Mouse (Mus musculus): ENCODE data around the gene Golm1. TPM values are rescaled to one million over a fixed set of nuclear protein-coding genes. Genes with fewer than 3 reads are reported as not detected.

The Golm1 gene
- polyA plus RNA-seq, 1 experiment from 2014 or later = 31.0 TPM

- Histone ChIP-seq H3K9me3 (no peaks in the 10 kb centered on the region), H3K4me3 (no peak within 1 kb of the TSS), H3K4me1 (no peaks in the 10 kb centered on the region), H3K27me3 (replicated peaks) (no peaks in the 10 kb centered on the region), H3K36me3 (replicated peaks) (no peaks in the 10 kb centered on the region), H3K4me2 (no peak within 1 kb of the TSS), H3K27ac (no peak within 1 kb of the TSS), H3K9ac (no peak within 1 kb of the TSS)
- 92% methylated on average over 3 of the region's 3 CpGs for WGBS
- no peak for ATAC-seq (replicated peaks)
Measured at GRCm38 (mm10) chr13:59694008-59694407, 18.4 kb upstream of the Golm1 start, which contains the start of gene 4921517D22Rik. 4921517D22Rik (minus strand) TSS chr13:59694108.

- H3K4me3 ChIP-seq = no peak overlapping the region
- no peak overlapping the region for H3K9ac ChIP-seq
- H3K27me3 ChIP-seq (replicated peaks) = no peaks in the 10 kb centered on the region
- H3K4me1 ChIP-seq = no peaks in the 10 kb centered on the region
- ATAC-seq (replicated peaks) = no peak
- H3K36me3 ChIP-seq (replicated peaks) = no peaks in the 10 kb centered on the region
- no peaks in the 10 kb centered on the region for H3K9me3 ChIP-seq
- H3K4me2 ChIP-seq = no peak overlapping the region
- 19% methylated on average over 10 of the region's 10 CpGs for WGBS
- no peak overlapping the region for H3K27ac ChIP-seq
Measured at GRCm38 (mm10) chr13:59691478-59691877, 15.9 kb upstream of the Golm1 start.

GRCm38 (mm10) chr13:59690576-59690975 lies 15.0 kb upstream of the Golm1 start:
- H3K9ac ChIP-seq = no peak overlapping the region
- H3K4me1 ChIP-seq = no peaks in the 10 kb centered on the region
- WGBS = 79% methylated on average over 7 of the region's 7 CpGs
- H3K4me3 ChIP-seq = no peak overlapping the region
- H3K4me2 ChIP-seq = no peak overlapping the region
- no peaks in the 10 kb centered on the region for H3K36me3 ChIP-seq (replicated peaks)
- H3K9me3 ChIP-seq = no peaks in the 10 kb centered on the region
- no peak for ATAC-seq (replicated peaks)
- H3K27me3 ChIP-seq (replicated peaks) = no peaks in the 10 kb centered on the region
- no peak overlapping the region for H3K27ac ChIP-seq

GRCm38 (mm10) chr13:59689843-59690242 lies 14.2 kb upstream of the Golm1 start:
- Histone ChIP-seq H3K27me3 (replicated peaks) (no peaks in the 10 kb centered on the region), H3K4me3 (no peak overlapping the region), H3K27ac (no peak overlapping the region), H3K36me3 (replicated peaks) (no peaks in the 10 kb centered on the region), H3K9ac (no peak overlapping the region), H3K4me1 (no peaks in the 10 kb centered on the region), H3K4me2 (no peak overlapping the region), H3K9me3 (no peaks in the 10 kb centered on the region)
- 92% methylated on average over 3 of the region's 3 CpGs for WGBS
- ATAC-seq (replicated peaks) = no peak

GRCm38 (mm10) chr13:59689313-59689712 lies 13.7 kb upstream of the Golm1 start:
- Histone ChIP-seq H3K4me2 (no peak overlapping the region), H3K27me3 (replicated peaks) (no peaks in the 10 kb centered on the region), H3K36me3 (replicated peaks) (no peaks in the 10 kb centered on the region), H3K9ac (no peak overlapping the region), H3K9me3 (no peaks in the 10 kb centered on the region), H3K4me3 (no peak overlapping the region), H3K27ac (no peak overlapping the region), H3K4me1 (no peaks in the 10 kb centered on the region)
- WGBS = 90% methylated on average over 9 of the region's 9 CpGs
- ATAC-seq (replicated peaks) = no peak

GRCm38 (mm10) chr13:59688338-59688770 lies 12.7 kb upstream of the Golm1 start:
- Histone ChIP-seq H3K4me2 (no peak overlapping the region), H3K36me3 (replicated peaks) (no peaks in the 10 kb centered on the region), H3K27me3 (replicated peaks) (no peaks in the 10 kb centered on the region), H3K27ac (no peak overlapping the region), H3K4me1 (no peaks in the 10 kb centered on the region), H3K4me3 (no peak overlapping the region), H3K9ac (no peak overlapping the region), H3K9me3 (no peaks in the 10 kb centered on the region)
- 68% methylated on average over 13 of the region's 13 CpGs for WGBS
- ATAC-seq (replicated peaks) = no peak

- Histone ChIP-seq H3K27ac (no peak overlapping the region), H3K9me3 (no peaks in the 10 kb centered on the region), H3K27me3 (replicated peaks) (no peaks in the 10 kb centered on the region), H3K4me2 (no peak overlapping the region), H3K36me3 (replicated peaks) (no peaks in the 10 kb centered on the region), H3K9ac (no peak overlapping the region), H3K4me3 (no peak overlapping the region), H3K4me1 (no peaks in the 10 kb centered on the region)
- no peak for ATAC-seq (replicated peaks)
- 89% methylated on average over 3 of the region's 3 CpGs for WGBS
Measured at GRCm38 (mm10) chr13:59685236-59685635, 9.6 kb upstream of the Golm1 start.

GRCm38 (mm10) chr13:59682629-59683028 lies 7.0 kb upstream of the Golm1 start:
- Histone ChIP-seq H3K36me3 (replicated peaks) (no peaks in the 10 kb centered on the region), H3K27me3 (replicated peaks) (no peaks in the 10 kb centered on the region), H3K4me1 (no peaks in the 10 kb centered on the region), H3K4me3 (no peak overlapping the region), H3K27ac (no peak overlapping the region), H3K4me2 (no peak overlapping the region), H3K9ac (no peak overlapping the region), H3K9me3 (no peaks in the 10 kb centered on the region)
- ATAC-seq (replicated peaks) = no peak
- 41% methylated on average over 7 of the region's 7 CpGs for WGBS

GRCm38 (mm10) chr13:59679908-59680307 lies 4.3 kb upstream of the Golm1 start:
- no peaks in the 10 kb centered on the region for H3K27me3 ChIP-seq (replicated peaks)
- H3K4me3 ChIP-seq = no peak overlapping the region
- H3K4me2 ChIP-seq = no peak overlapping the region
- no peak overlapping the region for H3K9ac ChIP-seq
- H3K4me1 ChIP-seq = peaks cover under 1% of the 10 kb centered on the region; the same call in 1 of the 2 replicates
- 82% methylated on average over 4 of the region's 4 CpGs for WGBS
- H3K27ac ChIP-seq = no peak overlapping the region
- ATAC-seq (replicated peaks) = no peak
- H3K36me3 ChIP-seq (replicated peaks) = no peaks in the 10 kb centered on the region
- no peaks in the 10 kb centered on the region for H3K9me3 ChIP-seq

- H3K9me3 ChIP-seq = no peaks in the 10 kb centered on the region
- no peak overlapping the region for H3K9ac ChIP-seq
- H3K27ac ChIP-seq = no peak overlapping the region
- WGBS = 61% methylated on average over 4 of the region's 4 CpGs
- no peak overlapping the region for H3K4me2 ChIP-seq
- no peak overlapping the region for H3K4me3 ChIP-seq
- ATAC-seq (replicated peaks) = no peak
- no peaks in the 10 kb centered on the region for H3K36me3 ChIP-seq (replicated peaks)
- H3K27me3 ChIP-seq (replicated peaks) = no peaks in the 10 kb centered on the region
- H3K4me1 ChIP-seq = peaks cover 7% of the 10 kb centered on the region
Measured at GRCm38 (mm10) chr13:59679306-59679705, 3.7 kb upstream of the Golm1 start.

GRCm38 (mm10) chr13:59676316-59677229 lies 962 bp upstream of the Golm1 start:
- no peak overlapping the region for H3K4me2 ChIP-seq

GRCm38 (mm10) chr13:59674761-59675150 lies 855 bp downstream of the Golm1 start:
- H3K4me3 ChIP-seq = peak overlapping the region; percentile 76
- peak overlapping the region; percentile 66 for H3K9ac ChIP-seq
- H3K27ac ChIP-seq = peak overlapping the region; percentile 77
- H3K27me3 ChIP-seq (replicated peaks) = no peaks in the 10 kb centered on the region
- no peaks in the 10 kb centered on the region for H3K36me3 ChIP-seq (replicated peaks)
- H3K9me3 ChIP-seq = no peaks in the 10 kb centered on the region
- peak; percentile 29; the same call in 1 of the 2 replicates for ATAC-seq (replicated peaks)
- peak overlapping the region; percentile 61 for H3K4me2 ChIP-seq
- 1% methylated on average over 13 of the region's 13 CpGs for WGBS
- H3K4me1 ChIP-seq = peaks cover 26% of the 10 kb centered on the region

More at GRCm38 (mm10) chr13:59676316-59677229, 962 bp upstream of the Golm1 start:
- ATAC-seq (replicated peaks) = 0 out of 2 replicates have a peak, but pooled peaks have one; percentile 15
- no peaks in the 10 kb centered on the region for H3K36me3 ChIP-seq (replicated peaks)
- no peaks in the 10 kb centered on the region for H3K27me3 ChIP-seq (replicated peaks)
- no peaks in the 10 kb centered on the region for H3K9me3 ChIP-seq
- H3K27ac ChIP-seq = no peak overlapping the region
- 83% methylated on average over 12 of the region's 12 CpGs for WGBS
- peaks cover 24% of the 10 kb centered on the region for H3K4me1 ChIP-seq
- no peak overlapping the region for H3K4me3 ChIP-seq
- H3K9ac ChIP-seq = no peak overlapping the region
